Mouse (Mus musculus) MEL (cell line): ENCODE results near the gene Maml3.

Experiments
- BHLHE40 ChIP-seq: IDR thresholded peaks from 2 replicates; pipeline ENCODE4 v1.6.1; 2012; ENCODE audit warnings: low read depth, mild to moderate bottlenecking, inconsistent platforms, low read length, improper control_type of control experiment, borderline replicate concordance
- CTCF ChIP-seq, 3 experiments: IDR thresholded peaks in 2 of 3; conservative IDR thresholded peaks in 1 of 3; 2 replicates each; pipeline ENCODE4 v1.5.1; 2011 to 2012; ENCODE audit warnings: low read length in 3 of 3, low read depth in 2 of 3, mild to moderate bottlenecking in 2 of 3, improper control_type of control experiment in 1 of 3, inconsistent platforms in 1 of 3, mixed read lengths in 1 of 3, moderate library complexity in 1 of 3; ENCODE audit not compliant: control insufficient read depth in 1 of 3, insufficient read depth in 1 of 3, poor library complexity in 1 of 3, severe bottlenecking in 1 of 3
- NRF1 ChIP-seq: IDR thresholded peaks from 2 replicates; pipeline ENCODE4 v1.6.1; 2014; ENCODE audit warnings: low read depth, mild to moderate bottlenecking, inconsistent platforms, low read length, improper control_type of control experiment, moderate library complexity; ENCODE audit not compliant: poor library complexity, insufficient read depth, severe bottlenecking
- POLR2A ChIP-seq, 2 experiments: IDR thresholded peaks; 2 replicates each; pipeline ENCODE4 v1.6.1; 2011 to 2012; ENCODE audit warnings: low read length in 2 of 2, mild to moderate bottlenecking in 2 of 2, control low read depth in 1 of 2, improper control_type of control experiment in 1 of 2, low read depth in 1 of 2, moderate library complexity in 1 of 2; ENCODE audit not compliant: control insufficient read depth in 1 of 2, insufficient read depth in 1 of 2, poor library complexity in 1 of 2
- POLR2AphosphoS2 ChIP-seq: IDR thresholded peaks from 2 replicates; pipeline ENCODE4 v1.6.1; 2011; ENCODE audit warnings: low read length, improper control_type of control experiment
- RAD21 ChIP-seq: IDR thresholded peaks from 2 replicates; pipeline ENCODE4 v1.6.1; 2011; ENCODE audit warnings: mild to moderate bottlenecking, low read depth, low read length, improper control_type of control experiment

GRCm38 (mm10) chr3:51888295-51888661, 216.6 kb downstream of the Maml3 start:
- TF ChIP-seq CTCF (IDR thresholded peaks at IDR 0.05 in 2 of 3, conservative IDR thresholded peaks at IDR 0.05 in 1 of 3; ENCODE audit: control insufficient read depth in 1 of 3, insufficient read depth in 1 of 3, low read depth in 2 of 3, low read length in 3 of 3, poor library complexity in 1 of 3, severe bottlenecking in 1 of 3) (no peak), POLR2AphosphoS2 (no peak), POLR2A (IDR thresholded peaks at IDR 0.05; ENCODE audit: control insufficient read depth in 1 of 2, insufficient read depth in 1 of 2, low read depth in 1 of 2, low read length in 2 of 2, poor library complexity in 1 of 2) (no peak), BHLHE40 (no peak), RAD21 (no peak), NRF1 (no peak)
